Mouse (Mus musculus): ENCODE measurements around the gene Nkd1. TPM values are rescaled to one million over a fixed set of nuclear protein-coding genes. Genes with fewer than 3 reads are reported as not detected.

Gene Nkd1
- total RNA-seq, 1 experiment, result 1.8 TPM

- Histone ChIP-seq H3K9ac (ENCODE audit: insufficient read depth, low read depth, low read length, poor library complexity, severe bottlenecking) (no peak overlapping the region), H3K36me3 (ENCODE audit: control insufficient read depth, insufficient read depth, low read length, poor library complexity, severe bottlenecking) (no peaks in the 10 kb centered on the region), H3K4me1 (ENCODE audit: control insufficient read depth in 2 of 2, insufficient read depth in 2 of 2, low read length in 2 of 2, poor library complexity in 1 of 2) (peaks cover 2 to 12% of the 10 kb centered on the region in 2 experiments; a peak in 2 of 4 replicates), H3K9me3 (ENCODE audit: control insufficient read depth, insufficient read depth, low read depth, low read length) (no peaks in the 10 kb centered on the region), H3K4me3 (ENCODE audit: insufficient read depth in 1 of 2, low read depth in 1 of 2, low read length in 2 of 2, poor library complexity in 1 of 2, severe bottlenecking in 1 of 2) (no peak overlapping the region), H3K27ac (ENCODE audit: insufficient read depth, low read depth, low read length, poor library complexity, severe bottlenecking) (no peak overlapping the region)
- DNase-seq (ENCODE audit: low read depth, low spot score), result no peak
- in situ Hi-C loops (cut with MboI; ENCODE audit: low sequenced_read_pairs in 2 of 2, unreplicated experiment in 2 of 2), result no loop called here
- TF ChIP-seq ZC3H11A (IDR thresholded peaks at IDR 0.05; ENCODE audit: borderline replicate concordance, low read depth, low read length) (no peak), CHD2 (IDR thresholded peaks at IDR 0.05; ENCODE audit: low read depth, low read length) (no peak), HCFC1 (IDR thresholded peaks at IDR 0.05; ENCODE audit: borderline replicate concordance, insufficient read depth, low read length) (no peak), ZNF384 (IDR thresholded peaks at IDR 0.05; ENCODE audit: low read depth, low read length) (no peak), MAFK (IDR thresholded peaks at IDR 0.05; ENCODE audit: insufficient read depth, low read depth, low read length) (no peak)
Observed at GRCm38 (mm10) chr8:88642734-88643564, 121.8 kb downstream of the Nkd1 start.

Other genes with a start within 250 kb of the Nkd1 start
- gene Adcy7, start 249.0 kb upstream of the Nkd1 start, total RNA-seq (2012; rRNA removed), result 3.8 and 4.2 TPM in 2 replicates
- gene Brd7, start 159.2 kb upstream of the Nkd1 start, total RNA-seq (2012; rRNA removed), result 33.1 and 45.5 TPM in 2 replicates
- 1.4 and 1.6 TPM in 2 replicates for gene Snx20, start 114.8 kb downstream of the Nkd1 start, total RNA-seq (2012; rRNA removed)
- 0.40 and 0.90 TPM in 2 replicates for gene Nod2, start 126.0 kb downstream of the Nkd1 start, total RNA-seq (2012; rRNA removed)
- gene Cyld, start 175.7 kb downstream of the Nkd1 start, total RNA-seq (2012; rRNA removed), result 6.0 and 9.1 TPM in 2 replicates